Mouse (Mus musculus) neural tube, embryonic 12.5 days (tissue): ENCODE measurements around the gene Slco4a1. TPM values are rescaled to one million over a fixed set of nuclear protein-coding genes. Genes with fewer than 3 reads are reported as not detected.

Source experiments
- ATAC-seq: fragments of 200-750 bp; cut with Nextera tagmentation; 2 replicates; pipeline ENCODE4 v1.8.0; 2017; ENCODE audit warnings: low read depth, mild to moderate bottlenecking, moderate TSS enrichment, moderate library complexity; ENCODE audit not compliant: low FRiP score
- H3K27ac ChIP-seq: fragments of 300-500 bp; sonication (generic); 2 replicates; pipeline ENCODE4 v1.5.1; 2016
- H3K27me3 ChIP-seq: fragments of 300-500 bp; sonication (generic); replicated peaks from 2 replicates; pipeline ENCODE4 v1.6.1; 2016; ENCODE audit warnings: mild to moderate bottlenecking
- H3K36me3 ChIP-seq: fragments of 300-500 bp; sonication (generic); 2 replicates; pipeline ENCODE4 v1.6.1; 2016; ENCODE audit warnings: mild to moderate bottlenecking
- H3K4me1 ChIP-seq: fragments of 300-500 bp; sonication (generic); 2 replicates; pipeline ENCODE4 v1.6.1; 2016
- H3K4me2 ChIP-seq: fragments of 300-500 bp; sonication (generic); replicated peaks from 2 replicates; pipeline ENCODE4 v1.6.1; 2016; ENCODE audit warnings: mild to moderate bottlenecking
- H3K4me3 ChIP-seq: fragments of 300-500 bp; sonication (generic); 2 replicates; pipeline ENCODE4 v1.5.1; 2016
- H3K9ac ChIP-seq: fragments of 300-500 bp; sonication (generic); 2 replicates; pipeline ENCODE4 v1.6.1; 2016; ENCODE audit warnings: mild to moderate bottlenecking
- H3K9me3 ChIP-seq: fragments of 300-500 bp; sonication (generic); 2 replicates; pipeline ENCODE4 v1.6.1; 2016; ENCODE audit warnings: mild to moderate bottlenecking
- WGBS: fragments of 180-500 bp; shearing (Covaris S2); methylation state at CpG from one replicate; pipeline ENCODE4 v1.1.7; 2016; 5-methylcytosine and 5-hydroxymethylcytosine counted together
- polyA plus RNA-seq: library from polyadenylated mRNA; unstranded; fragments of >200 nt; fragmentation: Nextera tagmentation; extraction: Ambion mirVana; gene quantifications from 2 replicates; pipeline ENCODE4 v1.2.1, GENCODE M21; 2016

Gene Slco4a1
- polyA plus RNA-seq, 1 experiment from 2014 or later: 7.8 TPM

GRCm38 (mm10) chr2:180511875-180512661, 56.0 kb downstream of the Slco4a1 start:
- no peaks in the 10 kb centered on the region for H3K9me3 ChIP-seq
- ATAC-seq: no peak
- H3K4me1 ChIP-seq: 0 out of 2 replicates have a peak, but pooled peaks cover 3% of the 10 kb centered on the region
- H3K9ac ChIP-seq: no peak overlapping the region
- no peak overlapping the region for H3K4me3 ChIP-seq
- WGBS: 49% methylated on average over 13 of the region's 13 CpGs
- no peak overlapping the region for H3K27ac ChIP-seq
- no peaks in the 10 kb centered on the region for H3K36me3 ChIP-seq
- no peak overlapping the region for H3K4me2 ChIP-seq
- H3K27me3 ChIP-seq: no peaks in the 10 kb centered on the region

- no peak overlapping the region for H3K9ac ChIP-seq
- H3K9me3 ChIP-seq: no peaks in the 10 kb centered on the region
- H3K27me3 ChIP-seq: no peaks in the 10 kb centered on the region
- ATAC-seq: no peak
- H3K27ac ChIP-seq: no peak overlapping the region
- H3K4me1 ChIP-seq: 0 out of 2 replicates have a peak, but pooled peaks cover 3% of the 10 kb centered on the region
- no peak overlapping the region for H3K4me2 ChIP-seq
- no peaks in the 10 kb centered on the region for H3K36me3 ChIP-seq
- no peak overlapping the region for H3K4me3 ChIP-seq
- 78% methylated on average over 3 of the region's 3 CpGs for WGBS
These were observed 57.0 kb downstream of the Slco4a1 start for GRCm38 (mm10) chr2:180513019-180513418.

- H3K27me3 ChIP-seq: no peaks in the 10 kb centered on the region
- H3K27ac ChIP-seq: no peak overlapping the region
- no peak for ATAC-seq
- 0 out of 2 replicates have a peak, but pooled peaks cover 3% of the 10 kb centered on the region for H3K4me1 ChIP-seq
- no peaks in the 10 kb centered on the region for H3K36me3 ChIP-seq
- 29% methylated on average over 4 of the region's 4 CpGs for WGBS
- no peak overlapping the region for H3K4me3 ChIP-seq
- no peak overlapping the region for H3K9ac ChIP-seq
- no peaks in the 10 kb centered on the region for H3K9me3 ChIP-seq
- no peak overlapping the region for H3K4me2 ChIP-seq
These were observed 57.8 kb downstream of the Slco4a1 start for GRCm38 (mm10) chr2:180513835-180514234.

GRCm38 (mm10) chr2:180521437-180522221, 65.6 kb downstream of the Slco4a1 start:
- H3K27me3 ChIP-seq: no peaks in the 10 kb centered on the region

GRCm38 (mm10) chr2:180522825-180523224, 66.8 kb downstream of the Slco4a1 start:
- H3K27ac ChIP-seq: no peak overlapping the region
- 72% methylated on average over 4 of the region's 4 CpGs for WGBS
- ATAC-seq: no peak
- 0 out of 2 replicates have a peak, but pooled peaks cover 3% of the 10 kb centered on the region for H3K27me3 ChIP-seq
- H3K9me3 ChIP-seq: 0 out of 2 replicates have a peak, but pooled peaks cover 4% of the 10 kb centered on the region
- H3K9ac ChIP-seq: no peak overlapping the region
- no peak overlapping the region for H3K4me3 ChIP-seq
- no peaks in the 10 kb centered on the region for H3K36me3 ChIP-seq
- no peak overlapping the region for H3K4me2 ChIP-seq
- no peaks in the 10 kb centered on the region for H3K4me1 ChIP-seq

More at GRCm38 (mm10) chr2:180521437-180522221, 65.6 kb downstream of the Slco4a1 start:
- no peak overlapping the region for H3K4me2 ChIP-seq
- 0 out of 2 replicates have a peak, but pooled peaks cover 4% of the 10 kb centered on the region for H3K9me3 ChIP-seq
- no peak overlapping the region for H3K4me3 ChIP-seq
- no peak overlapping the region for H3K9ac ChIP-seq
- H3K36me3 ChIP-seq: no peaks in the 10 kb centered on the region
- ATAC-seq: no peak
- no peaks in the 10 kb centered on the region for H3K4me1 ChIP-seq
- 76% methylated on average over 5 of the region's 5 CpGs for WGBS
- no peak overlapping the region for H3K27ac ChIP-seq

Other genes with a start within 250 kb of the Slco4a1 start
- gene Lama5, start 230.4 kb upstream of the Slco4a1 start, polyA plus RNA-seq: 2.8 and 2.9 TPM in 2 replicates
- 430 and 468 TPM in 2 replicates for gene Rps21, start 198.9 kb upstream of the Slco4a1 start, polyA plus RNA-seq
- 26.3 and 28.7 TPM in 2 replicates for gene Cables2, start 182.7 kb upstream of the Slco4a1 start, polyA plus RNA-seq
- 0.13 TPM in 1 of 2 replicates, not detected in the other for gene Rbbp8nl, start 166.4 kb upstream of the Slco4a1 start, polyA plus RNA-seq
- gene Gata5, start 121.5 kb upstream of the Slco4a1 start, polyA plus RNA-seq: 0.08 TPM in 1 of 2 replicates, not detected in the other
- 0.28 and 0.32 TPM in 2 replicates for gene Ntsr1, start 43.7 kb downstream of the Slco4a1 start, polyA plus RNA-seq
- gene Mrgbp, start 125.1 kb downstream of the Slco4a1 start, polyA plus RNA-seq: 38.9 and 45.5 TPM in 2 replicates
- gene Ogfr, start 133.0 kb downstream of the Slco4a1 start, polyA plus RNA-seq: 91.8 and 94.8 TPM in 2 replicates
- gene Col9a3, start 141.5 kb downstream of the Slco4a1 start, polyA plus RNA-seq: 52.2 and 56.5 TPM in 2 replicates
- 0.23 and 0.55 TPM in 2 replicates for gene Tcfl5, start 186.5 kb downstream of the Slco4a1 start, polyA plus RNA-seq